Mouse (Mus musculus): Measurements from ENCODE around the gene Smg6. TPM values are rescaled to one million over a fixed set of nuclear protein-coding genes. Genes with fewer than 3 reads are reported as not detected.

Gene Smg6
- polyA plus RNA-seq, 1 experiment: 18.7 TPM

GRCm38 (mm10) chr11:74907850-74908249, 17.8 kb upstream of the Smg6 start:
- peaks cover 65% of the 10 kb centered on the region for H3K36me3 ChIP-seq (ENCODE audit: control insufficient read depth, insufficient read depth, low read length)
- no peak for TF ChIP-seq POLR2A (IDR thresholded peaks at IDR 0.05; ENCODE audit: low read depth, low read length)
- TF ChIP-seq CTCF (IDR thresholded peaks at IDR 0.05; ENCODE audit: extremely low read depth, insufficient read length, insufficient replicate concordance, low read depth, low read length): no peak
- no peak overlapping the region for H3K27ac ChIP-seq (ENCODE audit: insufficient read depth, low read depth, low read length)
- peaks cover 2% of the 10 kb centered on the region; the same call in 1 of the 2 replicates for H3K4me1 ChIP-seq (ENCODE audit: control insufficient read depth, insufficient read depth, insufficient read length, low read length)
- 91% methylated on average over 6 of the region's 6 CpGs for WGBS
- H3K27me3 ChIP-seq (ENCODE audit: control insufficient read depth, insufficient read depth, low read length): no peaks in the 10 kb centered on the region
- H3K4me3 ChIP-seq (ENCODE audit: low read depth, low read length): no peak overlapping the region

- no peak overlapping the region for H3K27ac ChIP-seq (ENCODE audit: insufficient read depth, low read depth, low read length)
- H3K4me1 ChIP-seq (ENCODE audit: control insufficient read depth, insufficient read depth, insufficient read length, low read length): no peaks in the 10 kb centered on the region
- TF ChIP-seq POLR2A (IDR thresholded peaks at IDR 0.05; ENCODE audit: low read depth, low read length) (no peak), CTCF (IDR thresholded peaks at IDR 0.05; ENCODE audit: extremely low read depth, insufficient read length, insufficient replicate concordance, low read depth, low read length) (no peak)
- no peaks in the 10 kb centered on the region for H3K27me3 ChIP-seq (ENCODE audit: control insufficient read depth, insufficient read depth, low read length)
- WGBS: 70% methylated on average over 12 of the region's 12 CpGs
- peaks cover 58% of the 10 kb centered on the region for H3K36me3 ChIP-seq (ENCODE audit: control insufficient read depth, insufficient read depth, low read length)
- H3K4me3 ChIP-seq (ENCODE audit: low read depth, low read length): no peak overlapping the region
Measured at GRCm38 (mm10) chr11:74908618-74909399, 16.8 kb upstream of the Smg6 start.

- Histone ChIP-seq H3K36me3 (ENCODE audit: control insufficient read depth, insufficient read depth, low read length) (peaks cover 50% of the 10 kb centered on the region), H3K27me3 (ENCODE audit: control insufficient read depth, insufficient read depth, low read length) (no peaks in the 10 kb centered on the region)
- WGBS: 90% methylated on average over 4 of the region's 4 CpGs
Measured at GRCm38 (mm10) chr11:74909978-74910377, 15.6 kb upstream of the Smg6 start.

GRCm38 (mm10) chr11:74912492-74912891, 13.1 kb upstream of the Smg6 start:
- H3K4me1 ChIP-seq (ENCODE audit: control insufficient read depth, insufficient read depth, insufficient read length, low read length): no peaks in the 10 kb centered on the region
- no peak overlapping the region for H3K4me3 ChIP-seq (ENCODE audit: low read depth, low read length)
- no peak overlapping the region for H3K27ac ChIP-seq (ENCODE audit: insufficient read depth, low read depth, low read length)
- TF ChIP-seq CTCF (IDR thresholded peaks at IDR 0.05; ENCODE audit: extremely low read depth, insufficient read length, insufficient replicate concordance, low read depth, low read length): no peak
- TF ChIP-seq POLR2A (IDR thresholded peaks at IDR 0.05; ENCODE audit: low read depth, low read length): no peak
- H3K27me3 ChIP-seq (ENCODE audit: control insufficient read depth, insufficient read depth, low read length): no peaks in the 10 kb centered on the region
- H3K36me3 ChIP-seq (ENCODE audit: control insufficient read depth, insufficient read depth, low read length): peaks cover 28% of the 10 kb centered on the region
- WGBS: 55% methylated on average over 3 of the region's 3 CpGs

More at GRCm38 (mm10) chr11:74909978-74910377, 15.6 kb upstream of the Smg6 start:
- TF ChIP-seq CTCF (IDR thresholded peaks at IDR 0.05; ENCODE audit: extremely low read depth, insufficient read length, insufficient replicate concordance, low read depth, low read length) (no peak), POLR2A (IDR thresholded peaks at IDR 0.05; ENCODE audit: low read depth, low read length) (no peak)
- no peak overlapping the region for H3K27ac ChIP-seq (ENCODE audit: insufficient read depth, low read depth, low read length)
- no peaks in the 10 kb centered on the region for H3K4me1 ChIP-seq (ENCODE audit: control insufficient read depth, insufficient read depth, insufficient read length, low read length)
- H3K4me3 ChIP-seq (ENCODE audit: low read depth, low read length): no peak overlapping the region

GRCm38 (mm10) chr11:74919249-74919648, 6.4 kb upstream of the Smg6 start:
- WGBS: 76% methylated on average over 6 of the region's 6 CpGs
- Histone ChIP-seq H3K4me1 (ENCODE audit: control insufficient read depth, insufficient read depth, insufficient read length, low read length) (0 out of 2 replicates have a peak, but pooled peaks cover 1% of the 10 kb centered on the region), H3K27me3 (ENCODE audit: control insufficient read depth, insufficient read depth, low read length) (no peaks in the 10 kb centered on the region), H3K36me3 (ENCODE audit: control insufficient read depth, insufficient read depth, low read length) (peaks cover 20% of the 10 kb centered on the region), H3K27ac (ENCODE audit: insufficient read depth, low read depth, low read length) (no peak overlapping the region), H3K4me3 (ENCODE audit: low read depth, low read length) (no peak overlapping the region)
- TF ChIP-seq POLR2A (IDR thresholded peaks at IDR 0.05; ENCODE audit: low read depth, low read length) (no peak), CTCF (IDR thresholded peaks at IDR 0.05; ENCODE audit: extremely low read depth, insufficient read length, insufficient replicate concordance, low read depth, low read length) (no peak)

- peaks cover 8% of the 10 kb centered on the region for H3K36me3 ChIP-seq (ENCODE audit: control insufficient read depth, insufficient read depth, low read length)
- 24% methylated on average over 4 of the region's 4 CpGs for WGBS
- H3K27me3 ChIP-seq (ENCODE audit: control insufficient read depth, insufficient read depth, low read length): no peaks in the 10 kb centered on the region
- H3K4me1 ChIP-seq (ENCODE audit: control insufficient read depth, insufficient read depth, insufficient read length, low read length): 0 out of 2 replicates have a peak, but pooled peaks cover 1% of the 10 kb centered on the region
- TF ChIP-seq POLR2A (IDR thresholded peaks at IDR 0.05; ENCODE audit: low read depth, low read length) (no peak), CTCF (IDR thresholded peaks at IDR 0.05; ENCODE audit: extremely low read depth, insufficient read length, insufficient replicate concordance, low read depth, low read length) (peak; percentile 70; the same call in 1 of the 2 replicates)
- peak overlapping the region; percentile 79 for H3K27ac ChIP-seq (ENCODE audit: insufficient read depth, low read depth, low read length)
- no peak overlapping the region for H3K4me3 ChIP-seq (ENCODE audit: low read depth, low read length)
Measured at GRCm38 (mm10) chr11:74924149-74924548, 1.5 kb upstream of the Smg6 start.

GRCm38 (mm10) chr11:74926388-74927005, 874 bp downstream of the Smg6 start:
- under 1% methylated on average over 11 of the region's 11 CpGs for WGBS
- peak overlapping the region; percentile 97 for H3K27ac ChIP-seq (ENCODE audit: insufficient read depth, low read depth, low read length)
- H3K27me3 ChIP-seq (ENCODE audit: control insufficient read depth, insufficient read depth, low read length): no peaks in the 10 kb centered on the region
- H3K36me3 ChIP-seq (ENCODE audit: control insufficient read depth, insufficient read depth, low read length): peaks cover 2% of the 10 kb centered on the region
- peak overlapping the region; percentile 70 for H3K4me3 ChIP-seq (ENCODE audit: low read depth, low read length)
- TF ChIP-seq CTCF (IDR thresholded peaks at IDR 0.05; ENCODE audit: extremely low read depth, insufficient read length, insufficient replicate concordance, low read depth, low read length) (no peak), POLR2A (IDR thresholded peaks at IDR 0.05; ENCODE audit: low read depth, low read length) (no peak; the same call in 1 of the 2 replicates)
- 0 out of 2 replicates have a peak, but pooled peaks cover 1% of the 10 kb centered on the region for H3K4me1 ChIP-seq (ENCODE audit: control insufficient read depth, insufficient read depth, insufficient read length, low read length)
